Mouse (Mus musculus) cerebellum, adult 2 months (tissue): Measurements from ENCODE around the gene Btbd19. TPM values are rescaled to one million over a fixed set of nuclear protein-coding genes. Genes with fewer than 3 reads are reported as not detected.

ENCODE experiments used
- DNase-seq, 2 experiments: peaks; one replicate each; pipeline ENCODE4 v3.0.0; 2021
- H3K27ac ChIP-seq: fragments of 200-500 bp; 2 replicates; pipeline ENCODE4 v1.5.1; 2012; ENCODE audit warnings: low read length, control low read depth, inconsistent platforms; ENCODE audit not compliant: insufficient read depth
- H3K27me3 ChIP-seq: fragments of 200-500 bp; 2 replicates; pipeline ENCODE4 v1.6.1; 2012; ENCODE audit warnings: inconsistent platforms, mild to moderate bottlenecking, low read length, moderate library complexity; ENCODE audit not compliant: control insufficient read depth, insufficient read depth
- H3K4me1 ChIP-seq: fragments of 200-500 bp; 2 replicates; pipeline ENCODE4 v1.6.1; 2011; ENCODE audit warnings: low read length; ENCODE audit not compliant: control insufficient read depth, insufficient read depth
- H3K4me3 ChIP-seq: fragments of 200-500 bp; replicated peaks from 2 replicates; pipeline ENCODE3; 2011; ENCODE audit warnings: mild to moderate bottlenecking, low read depth, low read length, control low read depth; ENCODE audit not compliant: insufficient read depth
- CTCF ChIP-seq: fragments of 200-500 bp; IDR thresholded peaks from 2 replicates; pipeline ENCODE4 v1.5.1; 2011; ENCODE audit warnings: low read depth, mild to moderate bottlenecking, control low read depth, low read length, moderate library complexity, borderline replicate concordance; ENCODE audit not compliant: insufficient read depth
- POLR2A ChIP-seq: fragments of 200-500 bp; IDR thresholded peaks from 2 replicates; pipeline ENCODE4 v1.6.1; 2011; ENCODE audit warnings: low read length, control low read depth, borderline replicate concordance; ENCODE audit not compliant: insufficient read depth
- WGBS: fragments of 180-500 bp; shearing (Covaris S2); methylation state at CpG from one replicate; pipeline ENCODE4 v1.1.7; 2018; 5-methylcytosine and 5-hydroxymethylcytosine counted together
- polyA plus RNA-seq: library from polyadenylated mRNA; depleted of rRNA; stranded (reverse); fragments of >200 nt; gene quantifications from 2 replicates; pipeline ENCODE4 v1.2.3, GENCODE M21; 2012

Btbd19 gene
- polyA plus RNA-seq, 1 experiment: 7.1 TPM

DNA sequence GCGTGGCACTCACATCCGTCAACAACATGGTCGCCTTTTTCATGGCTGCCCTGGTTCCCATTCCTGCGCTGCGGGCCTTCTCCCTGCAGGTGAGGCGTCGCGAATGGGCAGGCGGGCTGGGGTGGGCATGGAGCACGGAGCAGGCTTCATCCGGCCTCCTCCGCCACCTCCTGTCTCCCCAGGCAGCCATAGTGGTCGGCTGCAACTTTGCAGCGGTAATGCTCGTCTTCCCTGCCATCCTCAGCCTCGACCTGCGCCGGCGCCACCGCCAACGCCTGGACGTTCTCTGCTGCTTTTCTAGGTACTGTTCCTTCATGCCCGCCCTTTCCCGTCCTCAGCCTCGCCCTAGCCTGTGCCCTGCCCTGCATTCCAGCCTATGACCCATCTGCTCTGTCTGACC lies 16.2 kb downstream of the Btbd19 start:
- H3K27ac ChIP-seq: no peak overlapping the region
- H3K4me3 ChIP-seq: no peak overlapping the region
- no peak for DNase-seq
- TF ChIP-seq CTCF (no peak), POLR2A (no peak)
- WGBS: 92% methylated on average over 25 of the region's 25 CpGs
- no peaks in the 10 kb centered on the region for H3K4me1 ChIP-seq
- no peaks in the 10 kb centered on the region for H3K27me3 ChIP-seq

GRCm38 (mm10) chr4:117108524-117108849 lies 17.0 kb downstream of the Btbd19 start:
- no peak for TF ChIP-seq POLR2A
- no peak for TF ChIP-seq CTCF
- Histone ChIP-seq H3K27ac (no peak overlapping the region), H3K4me1 (no peaks in the 10 kb centered on the region), H3K27me3 (no peaks in the 10 kb centered on the region), H3K4me3 (no peak overlapping the region)
- DNase-seq: no peak
- WGBS: 87% methylated on average over 6 of the region's 6 CpGs

GRCm38 (mm10) chr4:117107813-117108523 lies 17.6 kb downstream of the Btbd19 start:
- Histone ChIP-seq H3K4me3 (no peak overlapping the region), H3K27ac (no peak overlapping the region), H3K4me1 (no peaks in the 10 kb centered on the region), H3K27me3 (no peaks in the 10 kb centered on the region)
- 85% methylated on average over 18 of the region's 18 CpGs for WGBS
- DNase-seq: no peak
- no peak for TF ChIP-seq CTCF
- no peak for TF ChIP-seq POLR2A

DNA sequence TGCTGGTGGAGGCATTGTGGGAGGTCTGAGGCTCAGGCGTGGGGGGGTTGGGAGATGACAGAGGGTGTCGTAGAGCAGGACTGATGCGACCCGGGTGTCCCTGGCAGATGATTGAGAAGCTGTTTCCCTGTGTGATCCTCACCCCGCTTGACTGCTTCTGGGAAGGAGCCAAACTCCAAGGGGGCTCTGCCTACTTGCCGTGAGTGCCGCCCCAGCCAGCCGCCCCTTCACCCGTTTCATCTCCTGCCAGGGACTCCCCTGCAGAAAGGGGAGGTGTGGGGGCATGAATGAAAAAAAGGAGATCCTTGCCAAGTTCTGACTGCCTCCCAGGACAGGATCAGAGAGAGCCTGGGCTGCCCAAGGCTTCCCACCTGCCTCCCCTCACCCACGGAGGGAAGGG lies 20.4 kb downstream of the Btbd19 start:
- H3K27ac ChIP-seq: no peak overlapping the region
- no peaks in the 10 kb centered on the region for H3K4me1 ChIP-seq
- WGBS: 6% methylated on average over 10 of the region's 10 CpGs
- H3K27me3 ChIP-seq: no peaks in the 10 kb centered on the region
- TF ChIP-seq CTCF (no peak), POLR2A (no peak)
- no peak overlapping the region for H3K4me3 ChIP-seq
- no peak for DNase-seq

DNA sequence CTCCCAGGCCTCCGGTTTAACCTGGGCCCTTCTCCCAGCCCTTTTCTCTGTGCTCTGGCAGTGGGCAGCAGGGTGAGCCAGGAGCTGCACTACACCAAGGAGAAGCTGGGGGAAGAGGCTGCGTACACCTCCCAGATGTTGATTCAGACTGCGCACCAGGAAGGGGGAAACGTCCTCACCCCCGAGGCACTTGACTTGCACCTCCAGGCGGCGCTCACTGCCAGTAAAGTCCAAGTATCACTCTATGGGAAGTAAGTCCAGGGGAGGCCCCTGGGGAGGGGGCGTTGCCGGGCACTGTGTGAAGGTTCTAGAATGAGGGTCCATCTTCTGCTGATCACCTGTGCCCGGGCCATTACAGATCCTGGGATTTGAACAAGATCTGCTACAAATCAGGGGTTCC lies 20.9 kb downstream of the Btbd19 start:
- Histone ChIP-seq H3K27ac (no peak overlapping the region), H3K27me3 (no peaks in the 10 kb centered on the region), H3K4me1 (no peaks in the 10 kb centered on the region), H3K4me3 (no peak overlapping the region)
- WGBS: 42% methylated on average over 10 of the region's 10 CpGs
- no peak for DNase-seq
- TF ChIP-seq CTCF (no peak), POLR2A (no peak)

GRCm38 (mm10) chr4:117101218-117101617 lies 24.3 kb downstream of the Btbd19 start:
- Histone ChIP-seq H3K4me1 (no peaks in the 10 kb centered on the region), H3K27me3 (no peaks in the 10 kb centered on the region), H3K4me3 (no peak overlapping the region), H3K27ac (no peak overlapping the region)
- TF ChIP-seq POLR2A (no peak), CTCF (no peak; the same call in 1 of the 2 replicates)
- WGBS: 49% methylated on average over 7 of the region's 7 CpGs
- no peak for DNase-seq

GRCm38 (mm10) chr4:117100036-117100435 lies 25.5 kb downstream of the Btbd19 start:
- Histone ChIP-seq H3K4me1 (no peaks in the 10 kb centered on the region), H3K4me3 (no peak overlapping the region), H3K27ac (no peak overlapping the region), H3K27me3 (no peaks in the 10 kb centered on the region)
- 68% methylated on average over 4 of the region's 4 CpGs for WGBS
- no peak for TF ChIP-seq POLR2A
- TF ChIP-seq CTCF: no peak
- DNase-seq: no peak

DNA sequence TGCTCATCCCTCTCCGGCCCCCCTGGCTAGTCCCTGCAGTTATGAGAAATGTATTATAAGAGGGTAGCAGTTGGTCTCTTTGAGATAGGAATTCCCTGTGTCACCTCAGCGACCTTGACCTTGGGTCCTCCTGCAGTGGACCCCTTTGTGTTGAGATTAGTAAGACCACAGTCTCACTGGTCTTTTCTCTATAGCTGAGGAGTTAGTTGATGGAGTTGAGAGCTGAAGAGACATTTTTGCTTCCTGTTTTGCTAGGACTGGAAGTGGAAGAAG lies 26.8 kb downstream of the Btbd19 start:
- Histone ChIP-seq H3K27me3 (no peaks in the 10 kb centered on the region), H3K4me3 (no peak overlapping the region), H3K4me1 (no peaks in the 10 kb centered on the region), H3K27ac (no peak overlapping the region)
- DNase-seq: no peak
- WGBS: 44% methylated on average over 2 of the region's 2 CpGs
- TF ChIP-seq CTCF: no peak
- no peak for TF ChIP-seq POLR2A
